Mouse (Mus musculus) forebrain, embryonic 10.5 days (tissue): ENCODE results near the gene Abcg5. TPM values are rescaled to one million over a fixed set of nuclear protein-coding genes. Genes with fewer than 3 reads are reported as not detected.

Source experiments
- DNase-seq: peaks from one replicate; pipeline ENCODE4 v3.0.0-alpha.2; 2017; ENCODE audit warnings: low spot score; ENCODE audit errors: extremely low spot score
- H3K27ac ChIP-seq: fragments of 300-500 bp; sonication (generic); 2 replicates; pipeline ENCODE4 v1.5.1; 2016; ENCODE audit warnings: mild to moderate bottlenecking
- H3K27me3 ChIP-seq: fragments of 300-500 bp; sonication (generic); 2 replicates; pipeline ENCODE4 v1.6.1; 2016; ENCODE audit warnings: mild to moderate bottlenecking; ENCODE audit not compliant: poor library complexity, severe bottlenecking
- H3K36me3 ChIP-seq: fragments of 300-500 bp; sonication (generic); replicated peaks from 2 replicates; pipeline ENCODE4 v1.6.1; 2016; ENCODE audit warnings: mild to moderate bottlenecking, moderate library complexity
- H3K4me1 ChIP-seq: fragments of 300-500 bp; sonication (generic); 2 replicates; pipeline ENCODE4 v1.6.1; 2016
- H3K4me3 ChIP-seq: fragments of 300-500 bp; sonication (generic); 2 replicates; pipeline ENCODE4 v1.5.1; 2016; ENCODE audit warnings: mild to moderate bottlenecking, moderate library complexity
- H3K9me3 ChIP-seq: fragments of 300-500 bp; sonication (generic); 2 replicates; pipeline ENCODE4 v1.6.1; 2016; ENCODE audit warnings: mild to moderate bottlenecking, moderate library complexity
- WGBS: fragments of 180-500 bp; shearing (Covaris S2); methylation state at CpG from one replicate; pipeline ENCODE4 v1.1.7; 2016; 5-methylcytosine and 5-hydroxymethylcytosine counted together
- polyA plus RNA-seq: library from polyadenylated mRNA; unstranded; fragments of >200 nt; fragmentation: Nextera tagmentation; extraction: Ambion mirVana; gene quantifications from 2 replicates; pipeline ENCODE4 v1.2.1, GENCODE M21; 2016

Abcg5 gene
- polyA plus RNA-seq, 1 experiment from 2014 or later, result 5.3 TPM

DNA sequence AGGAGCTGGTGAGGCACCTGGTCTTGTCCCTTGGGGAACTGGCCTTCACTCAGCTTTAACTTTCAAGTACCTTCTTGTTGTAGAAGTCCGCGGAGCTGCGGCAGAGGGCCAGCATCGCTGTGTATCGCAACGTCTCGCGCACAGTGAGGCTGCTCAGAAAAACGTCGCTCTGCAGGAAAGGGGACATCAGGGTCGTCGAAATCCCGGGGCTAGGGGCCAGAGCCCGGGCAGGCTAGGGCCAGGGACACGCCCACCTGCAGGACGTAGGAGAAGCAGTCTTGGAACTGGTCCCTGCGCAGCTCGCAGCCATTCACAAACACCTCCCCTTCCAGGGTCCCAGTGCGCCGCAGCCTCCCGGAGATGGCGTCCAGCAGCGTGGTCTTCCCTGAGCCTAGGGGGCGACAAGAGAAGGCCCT is 6.9 kb downstream of the Abcg5 start, which contains the start of gene Abcg8:
TSS of gene Abcg8 (plus strand) at position 352 of the 416 bp plus-strand sequence.
- H3K36me3 ChIP-seq, result no peaks in the 10 kb centered on the region
- H3K27ac ChIP-seq, result peak within 1 kb of the TSS; percentile 80
- 2% methylated on average over 24 of the region's 24 CpGs for WGBS
- peak within 1 kb of the TSS; percentile 50 for H3K4me3 ChIP-seq
- H3K27me3 ChIP-seq, result peaks cover 18% of the 10 kb centered on the region
- H3K9me3 ChIP-seq, result no peaks in the 10 kb centered on the region
- H3K4me1 ChIP-seq, result peaks cover 45% of the 10 kb centered on the region
- peak; percentile 57 for DNase-seq

- Histone ChIP-seq H3K27me3 (peaks cover 18% of the 10 kb centered on the region), H3K9me3 (no peaks in the 10 kb centered on the region), H3K36me3 (no peaks in the 10 kb centered on the region), H3K4me3 (0 out of 2 replicates have a peak overlapping the region, but pooled peaks have one; percentile 50), H3K27ac (peak overlapping the region; percentile 80), H3K4me1 (peaks cover 45% of the 10 kb centered on the region)
- WGBS, result 56% methylated on average over 4 of the region's 4 CpGs
- DNase-seq, result no peak
These were observed 7.6 kb downstream of the Abcg5 start for GRCm38 (mm10) chr17:84675204-84675603.

GRCm38 (mm10) chr17:84674048-84674447 is 8.8 kb downstream of the Abcg5 start:
- H3K27me3 ChIP-seq, result peaks cover 18% of the 10 kb centered on the region
- peak overlapping the region; percentile 19 for H3K4me3 ChIP-seq
- WGBS, result 6% methylated on average over 7 of the region's 7 CpGs
- H3K4me1 ChIP-seq, result peaks cover 50% of the 10 kb centered on the region
- no peaks in the 10 kb centered on the region for H3K9me3 ChIP-seq
- H3K27ac ChIP-seq, result peak overlapping the region; percentile 80
- no peaks in the 10 kb centered on the region for H3K36me3 ChIP-seq
- DNase-seq, result peak; percentile 49

DNA sequence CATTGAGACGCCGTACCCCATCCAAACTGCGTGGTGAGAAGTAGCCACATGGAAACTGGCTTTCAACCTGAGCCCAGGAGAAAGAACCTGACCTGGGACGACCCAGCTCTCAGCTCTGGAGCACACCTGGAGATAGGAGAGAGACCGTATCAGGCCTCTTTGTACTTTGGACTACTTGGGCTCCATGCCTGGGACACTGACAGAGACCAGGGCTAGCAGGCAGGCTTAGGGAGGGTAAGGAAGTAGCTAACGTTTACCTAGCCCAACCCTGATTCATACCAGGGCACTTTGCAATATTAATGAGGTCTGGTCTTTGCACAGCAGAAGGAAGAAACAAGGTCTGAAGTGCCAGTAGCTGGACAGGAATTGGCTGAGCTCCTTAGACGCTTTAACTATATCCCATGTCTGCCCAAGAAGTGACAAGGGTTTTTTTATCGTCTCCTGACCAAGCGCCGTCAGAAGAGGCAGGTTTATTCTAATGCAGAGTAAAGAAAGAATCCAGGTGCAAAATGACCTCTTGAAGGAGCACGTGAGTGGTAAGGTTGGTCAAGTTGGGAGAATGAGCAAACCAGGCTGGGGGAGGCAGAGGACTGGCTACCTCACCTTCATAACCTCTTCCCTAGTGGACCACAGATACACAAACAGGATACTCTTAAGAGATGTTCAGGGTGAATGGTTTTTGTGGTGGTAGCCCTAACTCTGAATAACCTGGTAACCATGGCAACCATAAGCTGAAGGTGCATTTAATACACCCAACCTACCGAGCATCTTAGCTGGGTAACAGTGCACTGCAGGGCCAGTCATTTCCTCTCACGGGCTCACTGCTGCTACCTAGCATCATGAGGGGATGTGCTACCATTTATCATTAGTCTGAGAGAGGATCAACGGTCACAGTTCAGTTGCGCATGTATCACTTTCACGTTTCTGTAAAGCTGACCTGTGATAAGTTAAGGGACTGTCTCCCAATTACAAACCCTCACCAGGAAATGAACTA is 10.1 kb downstream of the Abcg5 start:
- Histone ChIP-seq H3K27ac (peak overlapping the region; percentile 48), H3K36me3 (no peaks in the 10 kb centered on the region), H3K4me1 (peaks cover 50% of the 10 kb centered on the region), H3K27me3 (peaks cover 18% of the 10 kb centered on the region), H3K9me3 (no peaks in the 10 kb centered on the region), H3K4me3 (no peak overlapping the region)
- DNase-seq, result no peak
- 79% methylated on average over 16 of the region's 16 CpGs for WGBS

GRCm38 (mm10) chr17:84667848-84668247 is 15.0 kb downstream of the Abcg5 start:
- H3K9me3 ChIP-seq, result no peaks in the 10 kb centered on the region
- H3K4me1 ChIP-seq, result peaks cover 33% of the 10 kb centered on the region
- no peak for DNase-seq
- H3K27ac ChIP-seq, result 0 out of 2 replicates have a peak overlapping the region, but pooled peaks have one; percentile 8
- H3K36me3 ChIP-seq, result no peaks in the 10 kb centered on the region
- H3K4me3 ChIP-seq, result no peak overlapping the region
- 93% methylated on average over 3 of the region's 3 CpGs for WGBS
- H3K27me3 ChIP-seq, result no peaks in the 10 kb centered on the region

DNA sequence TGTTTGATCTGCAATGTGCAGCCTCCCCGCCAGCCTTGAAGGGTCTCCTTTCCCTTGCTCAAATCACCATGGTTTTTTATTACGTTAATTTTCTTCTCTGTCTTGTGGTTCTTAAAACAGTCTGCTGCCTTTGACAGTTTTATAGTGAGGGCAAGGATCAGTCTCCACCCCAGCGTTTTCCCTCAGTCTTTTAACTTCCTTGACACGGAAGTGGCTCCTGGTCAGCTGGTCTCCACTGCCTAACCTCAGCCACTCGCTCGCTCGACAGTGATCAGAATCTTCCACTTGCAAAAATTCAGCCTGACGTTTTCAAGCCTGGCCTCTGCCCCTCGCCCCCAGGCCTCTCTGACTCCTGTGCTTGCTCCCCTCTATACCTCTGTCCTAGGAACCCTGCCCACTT is 17.1 kb downstream of the Abcg5 start:
- 69% methylated on average over 9 of the region's 9 CpGs for WGBS
- no peak for DNase-seq
- Histone ChIP-seq H3K27me3 (no peaks in the 10 kb centered on the region), H3K36me3 (no peaks in the 10 kb centered on the region), H3K27ac (no peak overlapping the region), H3K4me1 (peaks cover 32% of the 10 kb centered on the region), H3K4me3 (no peak overlapping the region), H3K9me3 (no peaks in the 10 kb centered on the region)

DNA sequence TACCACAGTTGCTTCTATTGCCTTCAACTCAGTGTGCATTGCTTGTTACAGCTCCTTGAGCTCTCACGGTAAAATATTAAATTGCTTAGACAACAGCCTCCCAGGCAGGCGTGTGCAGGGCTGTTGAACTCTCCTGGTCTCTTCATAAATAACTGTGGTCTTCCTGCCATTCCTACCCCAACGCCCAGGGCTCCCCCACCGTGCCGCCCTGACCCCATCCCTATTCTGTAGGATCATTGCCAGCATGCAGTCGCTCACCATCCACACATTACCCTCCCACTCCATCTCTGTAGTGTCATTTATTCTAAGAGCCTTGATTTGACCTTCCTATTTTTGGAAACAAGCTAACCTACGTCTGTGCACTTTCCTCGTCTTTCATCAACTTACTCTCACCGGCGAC is 17.8 kb downstream of the Abcg5 start:
- WGBS, result 75% methylated on average over 10 of the region's 10 CpGs
- Histone ChIP-seq H3K9me3 (no peaks in the 10 kb centered on the region), H3K4me1 (peaks cover 32% of the 10 kb centered on the region), H3K4me3 (no peak overlapping the region), H3K27ac (no peak overlapping the region), H3K36me3 (no peaks in the 10 kb centered on the region), H3K27me3 (no peaks in the 10 kb centered on the region)
- DNase-seq, result no peak

- H3K4me3 ChIP-seq, result no peak overlapping the region
- H3K27ac ChIP-seq, result 0 out of 2 replicates have a peak overlapping the region, but pooled peaks have one; percentile 9
- WGBS, result 86% methylated on average over 8 of the region's 8 CpGs
- peaks cover 42% of the 10 kb centered on the region for H3K4me1 ChIP-seq
- no peaks in the 10 kb centered on the region for H3K9me3 ChIP-seq
- peaks cover 4% of the 10 kb centered on the region; the same call in 1 of the 2 replicates for H3K36me3 ChIP-seq
- H3K27me3 ChIP-seq, result no peaks in the 10 kb centered on the region
- DNase-seq, result no peak
These were observed 23.9 kb downstream of the Abcg5 start for GRCm38 (mm10) chr17:84658951-84659350.

DNA sequence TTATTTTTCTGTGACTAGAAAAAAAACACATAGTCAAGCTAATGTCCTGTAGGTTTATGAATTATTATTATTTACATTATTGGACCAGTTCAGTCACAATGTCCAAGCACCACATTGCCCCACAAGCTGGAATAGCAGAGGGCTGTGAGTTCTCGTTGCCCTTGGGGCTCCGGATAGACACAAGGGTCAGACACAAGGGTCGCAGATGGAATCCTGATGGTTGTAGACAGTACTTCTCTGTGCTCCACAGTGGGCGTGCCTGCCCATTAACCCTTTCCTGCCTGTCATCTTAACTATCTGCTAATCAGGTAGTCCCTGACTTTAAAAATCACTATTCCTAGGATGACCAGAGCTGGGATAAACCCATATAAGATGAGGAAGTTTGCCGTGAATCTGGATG is 24.6 kb downstream of the Abcg5 start:
- DNase-seq, result no peak

DNA sequence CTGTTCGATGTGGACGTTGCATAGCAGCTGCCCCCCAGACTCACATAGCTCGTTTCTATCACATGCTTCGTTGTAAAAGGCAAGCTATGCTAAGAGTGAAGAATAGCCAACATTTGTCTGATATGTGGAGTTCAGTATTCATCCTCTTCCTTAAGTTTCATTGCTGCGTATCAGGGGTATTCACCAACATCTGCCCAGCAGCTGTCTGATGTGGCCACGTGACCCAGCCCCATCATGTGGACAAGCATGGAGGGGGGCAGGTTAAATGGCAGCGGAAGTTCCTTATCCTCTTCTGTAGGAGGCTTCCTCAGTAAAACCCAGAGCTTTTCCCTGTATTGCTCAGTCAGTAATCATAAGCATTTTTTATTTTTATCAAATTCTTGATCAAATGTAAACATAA is 25.0 kb downstream of the Abcg5 start:
- no peaks in the 10 kb centered on the region for H3K27me3 ChIP-seq
- no peaks in the 10 kb centered on the region for H3K9me3 ChIP-seq
- H3K4me3 ChIP-seq, result no peak overlapping the region
- 78% methylated on average over 7 of the region's 7 CpGs for WGBS
- H3K36me3 ChIP-seq, result peaks cover 5% of the 10 kb centered on the region; the same call in 1 of the 2 replicates
- peaks cover 40% of the 10 kb centered on the region for H3K4me1 ChIP-seq
- H3K27ac ChIP-seq, result 0 out of 2 replicates have a peak overlapping the region, but pooled peaks have one; percentile 16
- DNase-seq, result no peak

More for the DNA sequence above, 24.6 kb downstream of the Abcg5 start:
- Histone ChIP-seq H3K9me3 (no peaks in the 10 kb centered on the region), H3K27me3 (no peaks in the 10 kb centered on the region), H3K27ac (0 out of 2 replicates have a peak overlapping the region, but pooled peaks have one; percentile 9), H3K4me1 (peaks cover 40% of the 10 kb centered on the region), H3K4me3 (no peak overlapping the region), H3K36me3 (peaks cover 5% of the 10 kb centered on the region; the same call in 1 of the 2 replicates)
- WGBS, result 59% methylated on average over 5 of the region's 5 CpGs

- DNase-seq, result no peak
- H3K27ac ChIP-seq, result 0 out of 2 replicates have a peak overlapping the region, but pooled peaks have one; percentile 16
- peaks cover 40% of the 10 kb centered on the region for H3K4me1 ChIP-seq
- H3K4me3 ChIP-seq, result no peak overlapping the region
- peaks cover 7% of the 10 kb centered on the region for H3K36me3 ChIP-seq
- H3K9me3 ChIP-seq, result no peaks in the 10 kb centered on the region
- WGBS, result 83% methylated on average over 3 of the region's 3 CpGs
- H3K27me3 ChIP-seq, result no peaks in the 10 kb centered on the region
These were observed 25.4 kb downstream of the Abcg5 start for GRCm38 (mm10) chr17:84657422-84657732.

- Histone ChIP-seq H3K27ac (0 out of 2 replicates have a peak overlapping the region, but pooled peaks have one; percentile 16), H3K9me3 (no peaks in the 10 kb centered on the region), H3K27me3 (no peaks in the 10 kb centered on the region), H3K36me3 (peaks cover 9% of the 10 kb centered on the region), H3K4me1 (peaks cover 37% of the 10 kb centered on the region), H3K4me3 (no peak overlapping the region)
- WGBS, result 86% methylated on average over 19 of the region's 19 CpGs
- no peak for DNase-seq
These were observed 26.0 kb downstream of the Abcg5 start for GRCm38 (mm10) chr17:84656653-84657421.
